In genomic region chr7:119525881-119526281, GRCm38 (mm10) we compare ENCODE assay signal across 11 mouse cellular contexts. TPM values are rescaled to one million over a fixed set of nuclear protein-coding genes. Genes with fewer than 3 reads are reported as not detected.
A peak's percentile ranks its signal among the peaks of the same experiment; 100 is the strongest.
DNase-seq lines count a peak whose midpoint lies in the region; ATAC-seq and TF ChIP-seq lines count a peak whose summit lies in the region.
"Had no signal": no experiment of that assay in that cellular context is flagged by ENCODE, and none has a peak within 500 bp of the region (broad histone marks: within the 10 kb centered on the region; RNA-seq: fewer than 3 reads in every experiment).

No protein-coding gene starts in this region.

- no peak overlapping the region for H3K9ac ChIP-seq in lung, postnatal 0 days (replicated peaks; ENCODE audit: low read depth)
- no peak overlapping the region for H3K9ac ChIP-seq in forebrain, postnatal 0 days
- H3K9ac ChIP-seq: embryonic facial prominence, embryonic 15.5 days; heart, embryonic 13.5 days; limb, embryonic 12.5 days had no signal

- H3K4me1 ChIP-seq in lung, postnatal 0 days (ENCODE audit: insufficient read depth, low read depth, low read length): no peaks in the 10 kb centered on the region
- no peaks in the 10 kb centered on the region for H3K4me1 ChIP-seq in forebrain, postnatal 0 days (ENCODE audit: insufficient read depth)
- H3K4me1 ChIP-seq: embryonic facial prominence, embryonic 15.5 days; heart, embryonic 13.5 days; limb, embryonic 12.5 days had no signal

- 14% methylated on average over 2 of the region's 2 CpGs for WGBS in lung, postnatal 0 days
- WGBS in forebrain, postnatal 0 days: 12% methylated on average over 2 of the region's 2 CpGs

- H3K9me3 ChIP-seq in lung, postnatal 0 days (ENCODE audit: low read length): no peaks in the 10 kb centered on the region
- no peaks in the 10 kb centered on the region for H3K9me3 ChIP-seq in forebrain, postnatal 0 days (ENCODE audit: low read length)
- H3K9me3 ChIP-seq: embryonic facial prominence, embryonic 15.5 days; heart, embryonic 13.5 days; limb, embryonic 12.5 days had no signal

- H3K4me2 ChIP-seq in lung, postnatal 0 days (replicated peaks; ENCODE audit: low read depth, low read length): no peak overlapping the region
- H3K4me2 ChIP-seq in forebrain, postnatal 0 days (ENCODE audit: low read depth): no peak overlapping the region
- H3K4me2 ChIP-seq: embryonic facial prominence, embryonic 15.5 days; heart, embryonic 13.5 days; limb, embryonic 12.5 days had no signal

- H3K27ac ChIP-seq in gastrocnemius, adult 2 months: no peak overlapping the region
- H3K27ac ChIP-seq in lung, postnatal 0 days (ENCODE audit: low read length): no peak overlapping the region
- H3K27ac ChIP-seq in forebrain, postnatal 0 days (ENCODE audit: low read depth, low read length): no peak overlapping the region
- H3K27ac ChIP-seq: embryonic facial prominence, embryonic 15.5 days; heart, embryonic 13.5 days; limb, embryonic 12.5 days had no signal

- no peak for TF ChIP-seq EP300 in lung, postnatal 0 days (IDR thresholded peaks at IDR 0.05)

- no peak for TF ChIP-seq CTCF in gastrocnemius, adult 2 months (IDR thresholded peaks at IDR 0.05)
- TF ChIP-seq CTCF in lung, postnatal 0 days (IDR thresholded peaks at IDR 0.05): no peak
- TF ChIP-seq CTCF in forebrain, postnatal 0 days (IDR thresholded peaks at IDR 0.05; ENCODE audit: low read depth): no peak

- H3K4me3 ChIP-seq in gastrocnemius, adult 2 months: no peak overlapping the region
- H3K4me3 ChIP-seq in lung, postnatal 0 days (ENCODE audit: low read depth, low read length): no peak overlapping the region
- no peak overlapping the region for H3K4me3 ChIP-seq in forebrain, postnatal 0 days (ENCODE audit: low read depth, low read length)
- H3K4me3 ChIP-seq: embryonic facial prominence, embryonic 15.5 days; heart, embryonic 13.5 days; limb, embryonic 12.5 days had no signal

- no peaks in the 10 kb centered on the region for H3K36me3 ChIP-seq in lung, postnatal 0 days (ENCODE audit: insufficient read depth, low read length)
- no peaks in the 10 kb centered on the region for H3K36me3 ChIP-seq in forebrain, postnatal 0 days (ENCODE audit: insufficient read depth)
- H3K36me3 ChIP-seq: embryonic facial prominence, embryonic 15.5 days; heart, embryonic 13.5 days; limb, embryonic 12.5 days had no signal

- H3K27me3 ChIP-seq in lung, postnatal 0 days (replicated peaks; ENCODE audit: insufficient read depth, low read length): no peaks in the 10 kb centered on the region
- H3K27me3 ChIP-seq in forebrain, postnatal 0 days (ENCODE audit: insufficient read depth, low read length): no peaks in the 10 kb centered on the region
- H3K27me3 ChIP-seq: embryonic facial prominence, embryonic 15.5 days; heart, embryonic 13.5 days; limb, embryonic 12.5 days had no signal

- peak; percentile 9 for DNase-seq in gastrocnemius, adult 18-20 months (ENCODE audit: low spot score)
- no peak for DNase-seq in gastrocnemius, adult 2 months
- peak; percentile 21 for DNase-seq in lung, postnatal 36 days
- DNase-seq in lung, postnatal 0 days (ENCODE audit: low spot score): no peak
- DNase-seq in forebrain, postnatal 0 days: peak; percentile 32
- DNase-seq in kidney, postnatal 14 days: peak; percentile 79
- DNase-seq in spleen, postnatal 36 days (ENCODE audit: low spot score in 2 of 2): no peak

- intact Hi-C loops in gastrocnemius, adult 2 months (cut with DNase I): no loop called here

- ATAC-seq in lung, postnatal 0 days: no peak
- ATAC-seq in forebrain, postnatal 0 days: peak; percentile 61
- no peak for ATAC-seq in granulocyte monocyte progenitor cell, adult 5-6 weeks (replicated peaks; ENCODE audit: poor library complexity, severe bottlenecking)

RNA-seq across cellular contexts. Expression of gene Pdilt, which starts 2.6 kb away (rescaled TPM):
- total RNA-seq in gastrocnemius, adult 18-20 months (2021): not detected
- not detected for total RNA-seq in gastrocnemius, adult 2 months (2021)
- not detected in 2 replicates for polyA plus RNA-seq in lung, postnatal 0 days (2015; fragmentation: Nextera tagmentation; extraction: Ambion mirVana)
- not detected in 2 replicates for total RNA-seq in forebrain, postnatal 0 days (2014; rRNA removed)
- polyA plus RNA-seq in forebrain, postnatal 0 days (2015; fragmentation: Nextera tagmentation; extraction: Ambion mirVana): 0.07 TPM in 1 of 2 replicates, not detected in the other
- not detected in 2 replicates for total RNA-seq in granulocyte monocyte progenitor cell, adult 5-6 weeks (2014; fragmentation: Nextera tagmentation)
- total RNA-seq in granulocyte monocyte progenitor cell, adult 5-6 weeks (2017): not detected in 2 replicates
- polyA plus RNA-seq: embryonic facial prominence, embryonic 15.5 days; heart, embryonic 13.5 days; limb, embryonic 12.5 days had no signal

RNA-seq across cellular contexts. Expression of gene Acsm5, which starts 6.6 kb away (rescaled TPM):
- 1 to 10 TPM in 1 of 2 experiments, under 1 TPM in 1; 0.50 to 1.2 TPM for total RNA-seq in gastrocnemius, adult 18-20 months (2021)
- total RNA-seq in gastrocnemius, adult 2 months (2021): under 1 TPM in 1 of 2 experiments, not detected in 1; 0.84 TPM
- polyA plus RNA-seq in lung, postnatal 0 days (2015; fragmentation: Nextera tagmentation; extraction: Ambion mirVana): 0.11 TPM in 1 of 2 replicates, not detected in the other
- 0.15 TPM in 1 of 2 replicates, not detected in the other for total RNA-seq in forebrain, postnatal 0 days (2014; rRNA removed)
- not detected in 2 replicates for polyA plus RNA-seq in forebrain, postnatal 0 days (2015; fragmentation: Nextera tagmentation; extraction: Ambion mirVana)
- not detected in 2 replicates for total RNA-seq in granulocyte monocyte progenitor cell, adult 5-6 weeks (2014; fragmentation: Nextera tagmentation)
- not detected in 2 replicates for total RNA-seq in granulocyte monocyte progenitor cell, adult 5-6 weeks (2017)
- polyA plus RNA-seq: embryonic facial prominence, embryonic 15.5 days; heart, embryonic 13.5 days; limb, embryonic 12.5 days had no signal

RNA-seq across cellular contexts. Expression of gene Acsm2, which starts 28.3 kb away (rescaled TPM):
- total RNA-seq in gastrocnemius, adult 18-20 months (2021): under 1 TPM in 1 of 2 experiments, not detected in 1; 0.48 TPM
- not detected for total RNA-seq in gastrocnemius, adult 2 months (2021)
- not detected in 2 replicates for polyA plus RNA-seq in lung, postnatal 0 days (2015; fragmentation: Nextera tagmentation; extraction: Ambion mirVana)
- 0.05 TPM in 1 of 2 replicates, not detected in the other for total RNA-seq in forebrain, postnatal 0 days (2014; rRNA removed)
- not detected in 2 replicates for polyA plus RNA-seq in forebrain, postnatal 0 days (2015; fragmentation: Nextera tagmentation; extraction: Ambion mirVana)
- not detected in 2 replicates for total RNA-seq in granulocyte monocyte progenitor cell, adult 5-6 weeks (2014; fragmentation: Nextera tagmentation)
- not detected in 2 replicates for total RNA-seq in granulocyte monocyte progenitor cell, adult 5-6 weeks (2017)
- polyA plus RNA-seq: heart, embryonic 13.5 days; limb, embryonic 12.5 days had no signal

RNA-seq across cellular contexts. Expression of gene Umod, which starts 46.8 kb away (rescaled TPM):
- not detected for total RNA-seq in gastrocnemius, adult 18-20 months (2021)
- total RNA-seq in gastrocnemius, adult 2 months (2021): not detected
- not detected in 2 replicates for polyA plus RNA-seq in lung, postnatal 0 days (2015; fragmentation: Nextera tagmentation; extraction: Ambion mirVana)
- total RNA-seq in forebrain, postnatal 0 days (2014; rRNA removed): not detected in 2 replicates
- not detected in 2 replicates for polyA plus RNA-seq in forebrain, postnatal 0 days (2015; fragmentation: Nextera tagmentation; extraction: Ambion mirVana)
- total RNA-seq in granulocyte monocyte progenitor cell, adult 5-6 weeks (2014; fragmentation: Nextera tagmentation): not detected in 2 replicates
- not detected in 2 replicates for total RNA-seq in granulocyte monocyte progenitor cell, adult 5-6 weeks (2017)
- polyA plus RNA-seq: embryonic facial prominence, embryonic 15.5 days; heart, embryonic 13.5 days; limb, embryonic 12.5 days had no signal

Comparison
In these comparisons a context has a peak if more than half of its experiments do, and no peak if none do; other contexts are left out.
1. DNase-seq: peak in gastrocnemius, adult 18-20 months (single experiment), lung, postnatal 36 days (single experiment), forebrain, postnatal 0 days (single experiment) and kidney, postnatal 14 days (single experiment); none in gastrocnemius, adult 2 months (single experiment), lung, postnatal 0 days (single experiment) and spleen, postnatal 36 days (0 of 2).